Mouse (Mus musculus) adrenal gland, adult 2 months (tissue): ENCODE results near the gene Vmn1r158. TPM values are rescaled to one million over a fixed set of nuclear protein-coding genes. Genes with fewer than 3 reads are reported as not detected.
"Not testable (repeated sequence)": the region's sequence is repeated elsewhere in the genome, so short reads cannot be mapped to it uniquely, and the experiment has no call there.

Experiments used
- DNase-seq: peaks from one replicate; pipeline ENCODE4 v3.0.0; 2021
- long read RNA-seq: library from polyadenylated mRNA; stranded (forward); transcript quantifications from one replicate; pipeline ENCODE4 v2.0.0, GENCODE M21; 2021
- polyA plus RNA-seq: library from polyadenylated mRNA; depleted of rRNA; stranded (reverse); fragments of >200 nt; gene quantifications from 2 replicates; pipeline ENCODE4 v1.2.3, GENCODE M21; 2012; rRNA removed
- total RNA-seq, 2 experiments: library from RNA; stranded (reverse); gene quantifications; 2 replicates each; pipeline ENCODE4 v1.2.3; 2021

Gene Vmn1r158
- total RNA-seq (not detected), polyA plus RNA-seq (not detected in 2 replicates)
- long read RNA-seq, result 0 reads

DNA sequence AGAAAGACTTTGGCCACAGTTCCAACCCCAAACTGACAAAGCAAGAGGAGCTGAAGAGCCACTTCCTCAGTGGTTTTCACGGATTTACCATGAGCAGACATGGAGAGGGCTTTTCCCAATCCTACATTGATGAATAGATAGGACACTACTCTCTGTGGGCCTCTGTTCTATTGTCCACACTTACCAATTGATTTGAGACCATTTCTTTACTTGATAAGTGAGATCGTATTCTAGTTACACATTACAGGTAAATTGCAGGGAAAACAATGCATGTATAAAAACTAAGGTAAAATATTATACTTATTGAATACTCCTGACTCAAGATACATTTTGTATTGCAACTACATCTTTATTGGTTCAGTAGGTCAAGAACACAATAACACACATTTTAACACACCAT lies at the start of gene Vmn1r158:
Gene Vmn1r158, minus strand, starts transcription at position 101 of the 400 bp plus-strand sequence.
- not testable (repeated sequence) for DNase-seq

DNA sequence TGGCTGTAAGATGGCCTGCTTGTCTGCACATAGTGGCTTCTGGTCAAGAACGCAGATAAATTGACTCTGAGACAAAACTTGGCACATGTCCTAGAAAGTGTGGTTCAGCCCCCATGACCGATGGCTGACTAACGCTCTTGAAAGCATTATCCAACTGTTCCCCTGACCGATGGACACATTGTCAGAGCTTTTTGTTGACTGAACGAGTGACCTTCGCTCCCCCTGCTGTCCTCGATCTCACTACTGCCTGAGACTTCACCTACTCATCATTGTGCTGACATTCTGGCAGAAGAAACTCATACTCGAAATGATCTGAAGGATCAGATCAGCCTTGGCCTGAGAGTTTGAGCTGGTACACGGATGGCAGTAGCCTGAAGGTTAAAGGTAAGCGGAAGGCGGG lies 14.6 kb downstream of the Vmn1r158 start:
- peak; percentile 6 for DNase-seq

DNA sequence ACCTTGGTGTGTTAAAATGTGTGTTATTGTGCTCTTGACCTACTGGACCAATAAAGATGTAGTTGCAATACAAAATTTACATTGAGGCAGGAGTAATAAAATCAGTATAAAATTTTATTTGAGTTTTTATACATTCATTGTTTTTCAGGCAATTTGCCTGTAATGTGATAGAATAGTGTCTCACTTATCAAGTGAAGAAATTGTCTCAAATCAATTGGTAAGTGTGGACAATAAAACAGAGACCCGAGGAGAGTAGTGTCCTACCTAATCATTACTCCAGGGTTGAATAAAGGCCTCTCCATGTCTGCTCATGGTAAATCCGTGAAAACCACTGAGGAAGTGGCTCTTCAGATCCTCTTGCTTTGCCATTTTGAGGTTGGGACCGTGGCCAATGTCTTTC lies 29.2 kb downstream of the Vmn1r158 start, which contains the start of gene Vmn1r157:
Gene Vmn1r157, plus strand, starts transcription at position 301 of the 400 bp plus-strand sequence.
- DNase-seq, result not testable (repeated sequence)

Other genes starting within 250 kb of the Vmn1r158 start
- gene Gm4201, start 225.4 kb downstream of the Vmn1r158 start, total RNA-seq, result not detected
- not detected in 2 replicates for gene Gm4201, start 225.4 kb downstream of the Vmn1r158 start, polyA plus RNA-seq
- not detected for gene Gm4565, start 202.7 kb downstream of the Vmn1r158 start, total RNA-seq
- gene Gm4565, start 202.7 kb downstream of the Vmn1r158 start, polyA plus RNA-seq, result not detected in 2 replicates
- gene Vmn1r155, start 132.8 kb downstream of the Vmn1r158 start, total RNA-seq, result not detected
- gene Vmn1r155, start 132.8 kb downstream of the Vmn1r158 start, polyA plus RNA-seq, result not detected in 2 replicates
- not detected for gene Gm8693, start 98.5 kb downstream of the Vmn1r158 start, total RNA-seq
- not detected in 2 replicates for gene Gm8693, start 98.5 kb downstream of the Vmn1r158 start, polyA plus RNA-seq
- gene Gm4567, start 71.1 kb downstream of the Vmn1r158 start, total RNA-seq, result not detected
- not detected in 2 replicates for gene Gm4567, start 71.1 kb downstream of the Vmn1r158 start, polyA plus RNA-seq
- not detected for gene Vmn1r157, start 29.1 kb downstream of the Vmn1r158 start, total RNA-seq
- gene Vmn1r157, start 29.1 kb downstream of the Vmn1r158 start, polyA plus RNA-seq, result not detected in 2 replicates
- gene Vmn1r159, start 52.8 kb upstream of the Vmn1r158 start, total RNA-seq, result not detected
- not detected in 2 replicates for gene Vmn1r159, start 52.8 kb upstream of the Vmn1r158 start, polyA plus RNA-seq
- not detected for gene Vmn1r160, start 80.4 kb upstream of the Vmn1r158 start, total RNA-seq
- not detected in 2 replicates for gene Vmn1r160, start 80.4 kb upstream of the Vmn1r158 start, polyA plus RNA-seq
- not detected for gene Gm4214, start 193.9 kb upstream of the Vmn1r158 start, total RNA-seq
- not detected in 2 replicates for gene Gm4214, start 193.9 kb upstream of the Vmn1r158 start, polyA plus RNA-seq
- gene Gm4216, start 229.1 kb upstream of the Vmn1r158 start, total RNA-seq, result not detected
- not detected in 2 replicates for gene Gm4216, start 229.1 kb upstream of the Vmn1r158 start, polyA plus RNA-seq